Mouse (Mus musculus) bone marrow, adult 2 months (tissue): Measurements from ENCODE around the gene Anapc13. TPM values are rescaled to one million over a fixed set of nuclear protein-coding genes. Genes with fewer than 3 reads are reported as not detected.

ENCODE experiments used
- H3K27ac ChIP-seq: fragments of 200-500 bp; 2 replicates; pipeline ENCODE4 v1.5.1; 2012; ENCODE audit warnings: low read depth, mild to moderate bottlenecking, control low read depth, inconsistent platforms, low read length; ENCODE audit not compliant: control insufficient read depth, poor library complexity, insufficient read depth
- H3K4me1 ChIP-seq: fragments of 200-500 bp; 2 replicates; pipeline ENCODE4 v1.6.1; 2011; ENCODE audit warnings: low read length; ENCODE audit not compliant: control insufficient read depth, insufficient read depth
- H3K4me3 ChIP-seq: fragments of 200-500 bp; replicated peaks from 2 replicates; pipeline ENCODE3; 2011; ENCODE audit warnings: mild to moderate bottlenecking, low read depth, low read length, control low read depth; ENCODE audit not compliant: control insufficient read depth
- CTCF ChIP-seq: fragments of 200-500 bp; IDR thresholded peaks from 2 replicates; pipeline ENCODE4 v1.5.1; 2011; ENCODE audit warnings: low read length, control low read depth; ENCODE audit not compliant: control insufficient read depth, insufficient read depth
- POLR2A ChIP-seq: fragments of 200-500 bp; IDR thresholded peaks from 2 replicates; pipeline ENCODE4 v1.6.1; 2011; ENCODE audit warnings: low read depth, mild to moderate bottlenecking, control low read depth, low read length, borderline replicate concordance; ENCODE audit not compliant: control insufficient read depth
- WGBS: fragments of 180-500 bp; shearing (Covaris S2); methylation state at CpG from one replicate; pipeline ENCODE4 v1.1.7; 2018; 5-methylcytosine and 5-hydroxymethylcytosine counted together
- polyA plus RNA-seq: library from polyadenylated mRNA; stranded (reverse); fragments of >200 nt; gene quantifications from 2 replicates; pipeline ENCODE4 v1.2.4, GENCODE M21; 2011; ENCODE audit warnings: low replicate concordance; ENCODE audit not compliant: missing spikeins, insufficient read depth, insufficient read length

Gene Anapc13
- polyA plus RNA-seq, 1 experiment: 35.9 TPM

GRCm38 (mm10) chr9:102605162-102605561 lies 20.9 kb upstream of the Anapc13 start:
- H3K27ac ChIP-seq: no peak overlapping the region
- no peak overlapping the region for H3K4me3 ChIP-seq
- 89% methylated on average over 6 of the region's 6 CpGs for WGBS
- TF ChIP-seq POLR2A (no peak), CTCF (no peak)
- no peaks in the 10 kb centered on the region for H3K4me1 ChIP-seq

- 78% methylated on average over 5 of the region's 5 CpGs for WGBS
- no peaks in the 10 kb centered on the region for H3K4me1 ChIP-seq
- TF ChIP-seq POLR2A (no peak), CTCF (no peak)
- H3K27ac ChIP-seq: no peak overlapping the region
- no peak overlapping the region for H3K4me3 ChIP-seq
Observed at GRCm38 (mm10) chr9:102607471-102607870, 18.6 kb upstream of the Anapc13 start.

GRCm38 (mm10) chr9:102609221-102609620 lies 16.9 kb upstream of the Anapc13 start:
- no peak for TF ChIP-seq POLR2A
- no peak for TF ChIP-seq CTCF
- Histone ChIP-seq H3K4me1 (no peaks in the 10 kb centered on the region), H3K27ac (no peak overlapping the region), H3K4me3 (no peak overlapping the region)
- 84% methylated on average over 3 of the region's 3 CpGs for WGBS

- no peak for TF ChIP-seq CTCF
- TF ChIP-seq POLR2A: no peak
- no peak overlapping the region for H3K4me3 ChIP-seq
- H3K27ac ChIP-seq: no peak overlapping the region
- 41% methylated on average over 3 of the region's 3 CpGs for WGBS
- no peaks in the 10 kb centered on the region for H3K4me1 ChIP-seq
Observed at GRCm38 (mm10) chr9:102615071-102615470, 11.0 kb upstream of the Anapc13 start.

- WGBS: 66% methylated on average over 9 of the region's 9 CpGs
- H3K4me1 ChIP-seq: no peaks in the 10 kb centered on the region
- no peak overlapping the region for H3K27ac ChIP-seq
- H3K4me3 ChIP-seq: no peak overlapping the region
- TF ChIP-seq POLR2A (no peak), CTCF (no peak)
Observed at GRCm38 (mm10) chr9:102616267-102616666, 9.8 kb upstream of the Anapc13 start.

GRCm38 (mm10) chr9:102621385-102621784 lies 4.7 kb upstream of the Anapc13 start:
- no peak overlapping the region for H3K27ac ChIP-seq
- TF ChIP-seq CTCF (no peak), POLR2A (no peak)
- 59% methylated on average over 5 of the region's 5 CpGs for WGBS
- H3K4me1 ChIP-seq: no peaks in the 10 kb centered on the region; the same call in 1 of the 2 replicates
- no peak overlapping the region for H3K4me3 ChIP-seq

- WGBS: 33% methylated on average over 5 of the region's 5 CpGs
- TF ChIP-seq POLR2A (no peak), CTCF (peak; percentile 30; the same call in 1 of the 2 replicates)
- no peak overlapping the region for H3K4me3 ChIP-seq
- H3K4me1 ChIP-seq: peaks cover 2% of the 10 kb centered on the region; the same call in 1 of the 2 replicates
- H3K27ac ChIP-seq: no peak overlapping the region
Observed at GRCm38 (mm10) chr9:102622192-102622857, 3.8 kb upstream of the Anapc13 start.

GRCm38 (mm10) chr9:102622876-102623275 lies 3.2 kb upstream of the Anapc13 start:
- TF ChIP-seq CTCF: no peak
- no peak for TF ChIP-seq POLR2A
- Histone ChIP-seq H3K4me1 (peaks cover 2% of the 10 kb centered on the region; the same call in 1 of the 2 replicates), H3K4me3 (no peak overlapping the region), H3K27ac (no peak overlapping the region)
- WGBS: 72% methylated on average over 6 of the region's 6 CpGs
